Mouse (Mus musculus) left cerebral cortex, postnatal 36 days (tissue): ENCODE measurements at regions not wholly inside any gene's neighbourhood (a gene's known extent, or its start where the extent isn't known, plus 50 kb on each side); places are given as distances from the start of the nearest gene placed in this dataset.
A peak's percentile ranks its signal among the peaks of the same experiment; 100 is the strongest.

Source experiments
- DNase-seq, 2 experiments: peaks; one replicate each; pipeline ENCODE4 v3.0.0; 2021 to 2022; ENCODE audit warnings: low spot score in 2 of 2, mixed read lengths in 1 of 2
- intact Hi-C: fragments of 180-260 bp; cut with DNase I; formaldehyde crosslinking; loops from one replicate; pipeline ENCODE4 v1.15.1; 2025

DNA sequence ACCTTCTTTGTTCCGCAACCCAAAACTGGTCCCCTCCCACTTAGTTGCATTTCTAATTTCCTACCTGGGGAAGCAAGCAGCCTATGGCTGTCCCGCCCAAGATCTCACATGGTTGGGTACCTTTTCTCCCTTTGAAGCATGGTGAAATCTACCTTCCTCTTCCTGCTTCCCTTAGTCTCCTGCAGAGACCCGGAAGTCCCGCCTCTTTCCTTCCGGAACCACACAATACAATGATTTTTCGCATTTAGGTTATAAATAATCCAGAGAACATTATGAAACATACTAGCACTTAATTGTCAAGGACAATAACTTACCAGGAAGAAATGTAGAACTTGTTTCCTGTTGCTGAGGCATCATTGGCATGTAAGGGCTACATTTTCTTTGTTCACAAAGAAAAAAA is 58.8 kb downstream of the 1700009N14Rik start:
- intact Hi-C loops, result no loop called here
- DNase-seq, result no peak

DNA sequence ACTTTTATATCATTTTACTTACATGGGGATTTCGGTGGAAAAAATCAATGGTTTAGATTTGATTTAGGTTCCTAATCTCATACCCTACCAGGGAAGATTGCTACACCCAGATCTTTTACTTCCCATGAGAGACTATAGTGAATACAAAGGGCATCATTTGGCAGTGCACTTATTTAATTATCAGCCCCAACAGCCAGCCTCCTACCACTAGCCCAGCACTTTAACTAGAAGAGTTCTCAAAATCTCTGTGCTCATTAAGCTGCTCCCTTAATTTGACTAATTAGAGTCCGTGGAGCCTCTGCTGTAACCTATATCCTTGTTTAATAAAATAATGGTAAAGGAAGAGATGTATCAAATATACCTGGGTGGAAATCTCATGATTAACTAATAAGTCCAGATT is 77.4 kb downstream of the 1700009N14Rik start:
- no peak for DNase-seq
- intact Hi-C loops, result no loop called here

DNA sequence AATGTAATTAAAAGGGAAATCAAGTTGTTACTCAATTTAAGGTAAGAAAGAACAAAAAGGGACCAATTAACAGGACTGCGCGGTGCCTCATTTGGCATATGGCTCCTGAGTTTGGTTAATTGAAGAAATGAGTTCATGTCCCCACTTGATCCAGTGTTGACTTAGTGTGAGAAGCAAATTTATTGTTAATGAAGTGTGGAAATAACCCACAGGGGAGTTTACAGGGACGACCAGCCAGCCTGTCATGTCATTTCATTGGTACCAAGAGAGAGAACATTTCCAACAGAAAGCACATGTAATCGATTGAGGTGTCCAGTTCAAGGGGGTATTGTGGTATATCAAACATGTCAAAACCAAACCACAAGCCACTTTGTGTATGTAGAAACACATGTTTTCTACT is 78.6 kb downstream of the 1700009N14Rik start:
- intact Hi-C loops, result no loop called here
- DNase-seq, result no peak

DNA sequence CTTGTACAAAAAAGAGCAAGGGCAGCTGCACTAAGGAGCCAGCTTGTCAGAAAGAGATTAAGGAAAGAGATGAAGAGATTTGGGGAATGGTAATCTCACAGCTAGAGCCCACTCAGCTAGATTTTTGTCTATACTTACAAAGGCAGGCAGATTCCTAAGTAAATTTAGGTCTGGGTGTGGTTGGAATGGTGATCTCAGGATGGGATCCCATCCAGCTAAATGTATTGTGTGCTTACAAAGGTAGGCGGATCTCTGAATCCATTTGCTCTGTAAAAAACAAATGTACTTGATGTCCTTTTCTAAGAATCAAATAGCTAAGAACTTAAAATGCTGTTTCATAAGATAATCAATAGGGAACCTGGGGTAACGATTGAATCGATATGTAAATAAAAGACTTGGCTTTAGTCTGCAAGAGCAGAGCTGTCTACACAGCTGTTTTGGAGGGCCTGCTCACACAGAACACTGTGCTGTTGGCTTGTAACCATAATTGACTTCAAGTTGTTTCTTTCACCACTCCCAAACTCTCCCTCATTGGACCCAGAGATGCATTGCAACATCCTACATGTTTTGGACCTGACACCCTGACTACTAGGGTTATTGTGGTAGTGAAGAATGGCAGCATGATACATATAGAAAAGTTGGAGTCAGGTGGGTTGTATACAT is 106.1 kb downstream of the 1700009N14Rik start:
- peak in 1 of 2 experiments; percentile 4 for DNase-seq

DNA sequence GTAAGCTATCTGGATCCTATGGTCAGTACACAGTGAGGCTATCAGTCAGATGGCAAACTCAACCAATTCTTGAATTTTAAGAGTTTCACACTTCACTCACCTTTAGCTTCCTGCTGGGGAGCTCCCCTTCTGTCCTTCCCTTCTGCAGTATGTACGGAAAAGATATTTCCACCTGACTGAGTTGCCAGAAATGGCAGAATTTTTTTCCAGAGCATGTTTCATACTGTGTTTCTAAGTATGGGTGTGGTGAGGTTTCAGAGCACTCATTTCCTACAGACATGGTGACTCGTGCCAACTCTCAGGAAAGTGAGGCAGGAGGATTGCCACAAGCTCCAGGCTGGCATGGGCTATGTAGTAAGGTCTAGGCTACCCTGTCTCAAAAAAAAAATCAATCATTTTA is 147.3 kb downstream of the 1700009N14Rik start:
- DNase-seq, result no peak
- intact Hi-C loops, result no loop called here

More for the DNA sequence above, 106.1 kb downstream of the 1700009N14Rik start:
- intact Hi-C loops, result no loop called here

DNA sequence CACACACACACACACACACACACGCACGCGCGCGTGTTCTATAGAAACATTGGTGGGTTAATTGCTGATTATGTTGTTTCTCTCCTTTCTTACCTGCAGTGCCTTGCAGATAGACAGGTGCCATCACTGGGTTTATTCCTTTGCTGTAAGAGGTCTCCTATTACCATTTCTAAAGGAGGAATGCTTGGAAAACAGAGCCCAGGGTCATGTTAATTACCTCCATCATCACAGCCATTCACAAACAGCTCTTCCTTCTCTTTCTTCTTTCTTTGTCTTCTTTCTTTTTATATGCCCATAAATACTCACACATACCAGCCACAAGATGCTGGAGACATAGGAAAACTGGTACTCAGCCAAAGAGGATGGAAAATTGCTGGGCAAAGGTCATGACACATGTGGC is 155.0 kb downstream of the 1700009N14Rik start:
- DNase-seq, result no peak
- intact Hi-C loops, result no loop called here

DNA sequence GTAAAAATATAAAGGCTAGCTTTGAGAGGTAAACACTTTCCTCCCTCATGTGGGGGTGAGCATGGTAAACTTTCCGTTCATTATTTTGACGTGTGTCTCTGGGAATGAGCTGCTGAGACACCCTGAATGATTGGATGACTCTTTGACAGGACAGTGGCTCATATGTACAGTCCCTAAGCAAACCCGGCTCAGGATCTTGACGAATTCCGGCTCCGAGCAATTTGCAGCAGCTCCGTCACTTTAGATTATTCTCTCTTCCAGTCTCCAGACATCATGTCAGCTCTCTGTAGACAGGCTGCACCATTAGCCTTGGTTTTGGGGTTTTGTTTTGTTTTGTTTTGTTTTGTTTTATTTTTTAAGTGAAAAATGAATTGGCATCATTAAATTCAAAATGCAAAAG is 194.0 kb downstream of the 1700009N14Rik start:
- no peak for DNase-seq
- intact Hi-C loops, result no loop called here

DNA sequence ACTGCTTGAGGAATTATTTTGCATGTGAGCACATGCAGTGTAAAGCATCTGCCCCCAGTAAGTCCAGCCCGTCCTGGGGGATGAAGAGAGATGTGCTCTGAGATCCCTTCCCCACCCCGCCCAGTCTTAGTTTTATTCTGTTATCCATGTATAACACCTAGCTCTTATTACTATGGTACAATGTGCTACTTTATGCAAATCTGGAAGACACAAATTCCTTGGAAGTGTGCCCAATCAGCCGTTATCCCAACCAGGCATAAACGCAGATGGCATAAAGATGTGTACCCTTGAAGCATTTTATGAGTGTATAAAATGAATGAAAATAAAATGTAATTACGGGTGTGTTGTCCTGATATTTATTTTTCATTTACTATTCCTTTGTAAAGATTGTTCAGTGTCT is 194.8 kb downstream of the 1700009N14Rik start:
- intact Hi-C loops, result no loop called here
- DNase-seq, result no peak

DNA sequence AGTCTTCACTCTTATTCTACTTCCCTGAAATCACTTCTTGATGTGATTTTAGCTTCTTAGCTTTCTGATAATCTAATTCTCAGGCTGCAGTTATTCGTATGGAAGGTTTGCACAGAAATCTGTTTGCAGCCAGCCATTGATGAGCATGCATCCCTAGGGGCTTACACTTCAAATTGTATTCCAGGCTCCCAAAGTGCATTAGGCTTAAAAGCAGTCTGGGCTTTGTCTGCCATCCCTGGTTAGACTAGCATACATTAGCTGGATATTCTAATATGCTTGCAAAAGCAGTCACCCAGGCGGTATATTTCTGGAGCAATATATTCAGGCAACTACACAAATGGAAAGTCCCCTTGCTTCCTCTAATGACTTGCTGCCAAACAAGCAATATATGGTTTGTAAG is 210.4 kb downstream of the 1700009N14Rik start:
- DNase-seq, result no peak
- intact Hi-C loops, result no loop called here

DNA sequence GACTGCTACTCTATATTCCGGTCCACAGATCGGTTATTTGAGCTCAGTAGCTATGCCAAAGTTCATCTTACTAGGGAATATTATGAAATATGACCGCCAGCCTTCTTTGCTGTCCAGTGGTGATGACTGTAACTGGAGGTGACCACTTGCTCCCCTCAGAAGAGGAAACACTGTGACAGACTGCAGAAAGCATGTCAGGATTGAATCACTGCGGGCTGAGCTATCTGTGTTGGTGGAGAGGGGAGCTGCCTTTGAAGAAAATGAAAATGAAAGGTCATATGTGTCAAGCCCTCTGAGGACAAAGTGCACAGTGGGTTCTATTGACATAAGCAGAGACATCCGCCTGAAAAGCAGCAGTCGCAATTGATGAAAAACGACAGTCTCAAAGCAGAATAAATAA is 222.5 kb downstream of the 1700009N14Rik start:
- intact Hi-C loops, result no loop called here
- no peak for DNase-seq

DNA sequence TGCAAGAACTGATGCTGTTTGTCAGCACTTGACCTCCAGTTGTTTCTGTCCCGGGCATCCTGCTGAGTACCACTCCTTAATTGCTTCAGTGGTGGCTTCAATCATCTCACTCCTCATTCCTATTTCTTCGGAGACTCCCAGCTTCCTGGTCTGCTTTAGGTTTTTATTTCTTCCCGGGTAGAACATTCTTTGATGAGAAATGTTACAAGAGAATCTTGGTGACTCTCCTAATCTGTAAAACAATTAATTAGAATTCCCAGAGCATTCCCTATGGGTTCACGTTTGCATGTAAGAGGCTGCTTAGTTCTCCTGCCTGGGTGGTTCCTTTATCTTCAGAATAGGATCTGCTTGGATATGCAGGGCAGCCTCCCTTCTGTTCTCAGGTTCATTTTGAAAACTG is 245.1 kb downstream of the 1700009N14Rik start:
- no peak for DNase-seq
- intact Hi-C loops, result no loop called here

DNA sequence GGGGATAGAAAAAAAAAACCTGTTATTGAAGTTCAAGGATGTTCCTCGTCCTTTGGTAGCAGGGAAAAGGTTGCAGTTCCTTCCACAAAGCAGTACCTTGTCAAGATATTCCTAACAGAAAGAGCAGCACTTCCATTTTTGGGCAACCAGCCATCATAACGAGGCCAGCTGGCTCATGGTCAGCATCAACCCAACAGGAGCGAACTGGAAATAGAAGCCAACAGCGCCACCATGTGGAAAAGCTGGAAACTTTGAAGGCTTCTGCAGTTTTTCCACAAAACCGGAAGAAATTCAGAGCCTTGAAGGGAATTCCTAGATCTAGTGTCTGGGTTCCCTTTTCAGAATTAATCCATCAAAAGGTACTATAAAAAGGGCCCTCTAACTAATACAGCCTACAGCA is 247.5 kb downstream of the 1700009N14Rik start:
- intact Hi-C loops, result no loop called here
- DNase-seq, result peak; percentile 69 to 71

DNA sequence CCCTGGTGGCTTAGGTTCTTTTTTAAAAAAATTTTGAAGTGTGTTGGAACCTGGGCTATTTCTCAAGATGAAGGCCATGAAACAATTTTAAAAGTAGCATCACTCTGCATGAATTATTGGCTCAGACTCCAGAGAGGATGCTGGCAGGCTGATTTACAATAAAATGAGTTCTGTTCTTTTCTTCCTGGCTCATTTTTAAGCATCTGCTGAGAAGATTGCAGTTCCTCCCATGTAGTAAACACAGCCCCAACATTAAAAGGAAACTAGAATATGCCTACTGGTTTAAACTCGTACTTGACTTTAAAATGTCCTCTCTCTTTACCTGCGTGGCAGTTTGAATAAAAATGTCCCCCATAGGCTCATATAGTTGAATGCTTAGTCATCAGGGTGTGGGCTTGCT is 249.3 kb downstream of the 1700009N14Rik start:
- DNase-seq, result no peak
- intact Hi-C loops, result no loop called here

DNA sequence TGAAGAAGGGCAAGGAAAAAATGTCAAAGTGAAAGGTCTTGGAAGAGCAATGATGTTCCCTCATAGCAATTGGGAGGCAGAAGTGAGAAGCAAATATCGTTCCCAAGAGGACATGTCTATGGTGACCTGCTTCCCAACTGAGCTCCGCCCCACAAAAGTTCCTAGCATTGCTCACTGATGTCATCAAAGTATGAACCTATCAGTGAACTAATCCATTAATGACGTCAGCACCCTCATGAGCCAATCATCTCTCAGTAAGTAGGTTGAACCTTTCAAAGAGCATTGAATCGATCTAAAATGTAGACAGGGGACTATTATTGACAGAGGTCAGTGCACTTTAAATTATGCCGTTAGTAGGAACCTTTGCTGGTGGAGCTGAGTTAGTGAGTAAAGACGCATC is 267.4 kb downstream of the 1700009N14Rik start:
- intact Hi-C loops, result no loop called here
- DNase-seq, result no peak

DNA sequence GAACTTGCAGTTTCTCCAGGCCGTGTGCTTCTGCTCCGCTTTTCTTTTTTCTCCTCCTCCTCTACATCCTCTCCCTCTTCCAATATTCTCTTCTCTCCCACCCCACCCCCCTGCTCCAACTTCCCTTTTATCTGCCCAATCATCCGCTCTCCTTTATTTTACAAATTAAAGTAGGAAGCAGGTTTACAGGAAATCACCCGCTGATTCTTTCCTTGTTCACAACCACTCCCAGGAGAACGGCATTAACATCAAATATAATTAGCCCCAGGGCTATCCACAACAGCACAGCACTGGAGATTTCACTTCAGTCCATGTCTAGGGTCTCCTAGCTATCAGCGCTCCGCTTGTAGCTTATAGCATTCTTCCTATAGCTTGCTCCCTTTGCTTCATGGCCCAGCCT is 268.6 kb downstream of the 1700009N14Rik start:
- intact Hi-C loops, result no loop called here
- DNase-seq, result no peak

DNA sequence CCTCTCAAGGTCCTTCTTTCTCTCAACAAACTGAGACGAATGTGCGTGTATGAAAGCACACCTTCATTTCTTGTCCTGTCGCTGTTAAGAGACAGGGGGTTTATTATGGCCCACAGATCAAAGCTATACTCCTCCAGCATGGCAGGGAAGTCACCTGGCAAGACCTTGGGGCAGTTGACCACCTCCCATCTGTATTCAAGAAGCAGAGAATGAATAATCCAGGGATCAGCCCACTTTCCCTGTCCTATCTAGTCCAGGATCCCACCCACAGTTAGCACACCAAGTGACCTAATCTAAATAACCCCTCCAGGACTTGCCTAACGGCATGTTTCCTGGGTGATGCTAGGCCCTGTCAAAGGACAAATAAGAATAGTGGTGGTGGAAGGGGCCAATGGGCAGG is 269.9 kb downstream of the 1700009N14Rik start:
- intact Hi-C loops, result no loop called here
- DNase-seq, result no peak

DNA sequence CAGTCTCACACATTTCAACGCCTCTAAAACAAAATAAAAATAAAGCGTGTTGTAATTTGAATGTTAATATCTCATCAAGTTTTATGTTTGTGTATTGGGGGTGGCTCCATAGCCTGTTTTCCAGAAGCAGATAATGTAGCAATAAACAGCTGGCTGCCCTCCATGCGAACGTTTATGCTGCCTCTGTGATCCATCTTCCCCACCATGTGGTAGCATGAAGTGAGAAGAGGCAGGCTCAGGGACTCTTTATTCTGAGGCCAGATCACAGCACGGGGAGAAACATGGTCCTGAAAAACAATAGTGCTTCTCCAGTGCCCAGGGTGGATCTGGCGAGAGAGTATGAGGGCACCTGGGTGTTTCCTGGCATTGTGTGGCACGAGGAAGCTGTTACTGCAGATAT is 271.4 kb downstream of the 1700009N14Rik start:
- intact Hi-C loops, result no loop called here
- no peak for DNase-seq

DNA sequence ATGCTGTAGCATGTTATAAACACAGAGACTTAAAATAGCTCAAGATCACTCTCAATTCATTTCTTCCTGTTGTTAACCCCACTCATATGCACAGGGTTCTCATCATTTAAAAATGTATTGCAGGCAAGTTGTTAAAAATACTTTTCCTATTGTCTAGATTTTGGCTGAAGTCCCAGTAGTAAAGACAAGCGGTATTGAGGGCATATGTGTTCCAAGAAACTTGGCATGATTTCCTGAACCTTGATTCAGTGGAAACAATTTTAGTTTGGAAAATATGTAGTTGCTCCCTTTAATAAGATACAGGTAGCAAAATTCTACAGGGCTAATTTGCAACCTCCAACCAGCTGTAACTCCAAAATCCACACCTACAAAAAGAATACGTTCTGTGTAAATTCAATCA is 315.5 kb downstream of the 1700009N14Rik start:
- intact Hi-C loops, result no loop called here

DNA sequence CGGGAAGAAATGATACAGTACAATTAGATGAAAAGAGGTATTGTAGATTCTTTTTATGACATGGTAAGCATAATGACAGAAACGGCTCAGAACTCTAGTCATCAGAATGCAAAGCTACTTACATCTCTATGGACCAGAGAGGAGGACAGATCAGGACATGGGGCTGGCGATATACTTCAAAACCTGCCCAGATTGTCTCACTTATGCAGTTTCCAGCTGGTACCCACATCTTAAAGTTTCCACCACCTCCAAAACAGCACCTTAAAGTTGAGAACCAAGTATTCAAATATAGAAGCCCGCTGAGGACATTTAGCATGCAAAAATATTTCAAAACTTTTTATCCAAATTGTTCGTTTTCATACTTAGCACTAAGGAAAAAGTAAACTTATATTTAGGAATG is 341.0 kb downstream of the 1700009N14Rik start:
- intact Hi-C loops, result no loop called here
- no peak for DNase-seq

More for the DNA sequence above, 315.5 kb downstream of the 1700009N14Rik start:
- no peak for DNase-seq

DNA sequence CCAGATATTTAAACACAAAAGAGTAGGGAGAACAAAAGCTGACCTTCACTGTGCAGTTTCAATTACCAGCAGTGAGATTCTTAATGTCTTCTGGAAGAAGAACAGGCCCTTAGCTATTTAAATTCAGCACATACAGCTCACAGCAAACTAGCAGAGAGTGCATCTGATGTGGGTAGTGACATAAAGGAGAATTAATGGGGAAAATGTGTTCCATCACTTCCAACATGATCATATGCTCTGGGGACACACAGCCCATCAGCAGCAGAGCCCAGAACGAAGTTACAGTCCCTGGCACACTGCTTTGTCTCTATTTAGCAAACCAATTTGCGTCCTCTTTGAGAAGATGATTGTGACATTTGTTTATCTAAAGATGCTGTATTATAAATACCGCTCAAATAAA is 332.9 kb upstream of the Aco1 start:
- intact Hi-C loops, result no loop called here

DNA sequence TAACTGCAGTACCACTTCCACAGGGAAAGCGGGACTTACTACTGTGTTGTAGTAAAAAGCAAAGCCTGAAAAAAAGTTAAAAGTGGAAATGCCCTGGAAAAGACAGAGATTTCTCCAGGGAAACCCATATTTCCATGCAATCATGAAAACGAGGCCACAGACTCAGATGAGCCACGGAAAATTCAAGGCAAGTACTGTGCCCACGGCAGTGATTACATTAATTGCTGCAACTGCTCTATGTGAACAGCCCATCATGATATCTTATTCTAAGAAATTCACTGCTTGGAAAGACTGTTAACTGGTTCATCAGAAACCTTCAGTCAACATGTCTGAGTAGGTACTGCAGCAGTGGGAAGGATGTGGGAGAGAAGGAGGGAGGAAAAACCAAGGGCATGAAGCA is 330.1 kb upstream of the Aco1 start:
- intact Hi-C loops, result no loop called here
- no peak for DNase-seq

More for the DNA sequence above, 332.9 kb upstream of the Aco1 start:
- DNase-seq, result no peak

DNA sequence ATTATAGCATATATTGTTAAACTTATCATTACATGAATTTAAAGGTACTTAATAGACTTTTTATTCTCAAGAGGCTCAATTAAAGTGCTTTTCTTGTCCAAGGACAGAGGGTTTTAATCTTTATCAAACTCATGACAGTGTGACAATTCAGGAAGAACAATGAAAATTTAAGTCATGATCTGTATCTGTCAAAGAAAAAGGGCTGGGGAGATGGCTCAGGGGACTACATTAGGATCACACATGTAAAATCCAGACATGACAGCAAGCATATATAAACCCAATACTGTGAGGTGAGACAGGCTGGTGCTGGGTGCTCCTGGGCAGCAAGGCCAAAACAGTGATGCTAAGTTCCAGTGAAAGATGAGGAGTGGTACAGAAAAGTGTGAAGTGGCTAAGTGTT is 327.3 kb upstream of the Aco1 start:
- intact Hi-C loops, result no loop called here
- no peak for DNase-seq
